Mouse (Mus musculus) forelimb bud, embryonic 11.5 days (tissue): ENCODE data around the gene Ppil3.

Source experiments
- DNase-seq: peaks from one replicate; pipeline ENCODE4 v3.0.0-alpha.2; 2012; ENCODE audit warnings: low read depth, low spot score

Gene Ppil3

DNA sequence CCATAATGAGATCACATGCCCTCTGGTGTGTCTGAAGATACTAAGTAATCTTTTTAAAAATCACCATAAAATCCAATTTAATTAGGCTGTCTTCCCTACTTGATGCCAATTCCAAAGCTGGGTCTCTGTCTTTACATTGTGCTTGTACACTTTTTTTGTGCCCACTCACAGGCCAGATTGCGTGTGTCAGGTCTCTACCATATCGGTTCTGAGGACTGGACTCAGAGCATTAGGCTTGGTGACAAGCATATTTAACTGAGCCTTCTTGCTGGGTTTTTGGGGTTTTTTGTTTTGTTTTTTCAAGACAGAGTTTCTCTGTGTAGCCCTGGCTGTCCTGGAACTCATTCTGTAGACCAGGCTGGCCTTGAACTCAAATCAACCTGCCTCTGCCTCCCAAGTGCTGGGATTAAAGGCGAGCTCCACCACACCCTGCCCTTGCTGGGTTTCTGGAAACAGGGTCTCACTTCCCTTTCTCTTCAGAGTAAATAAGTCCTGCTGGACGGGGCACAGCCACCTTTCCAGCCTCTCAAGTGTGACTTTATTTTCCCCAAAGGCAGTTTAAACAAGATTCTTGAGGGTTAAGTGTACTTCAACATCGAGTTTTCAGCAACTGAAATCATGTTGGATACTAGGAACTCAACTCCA lies 35.6 kb downstream of the Ppil3 start:
- no peak for DNase-seq

DNA sequence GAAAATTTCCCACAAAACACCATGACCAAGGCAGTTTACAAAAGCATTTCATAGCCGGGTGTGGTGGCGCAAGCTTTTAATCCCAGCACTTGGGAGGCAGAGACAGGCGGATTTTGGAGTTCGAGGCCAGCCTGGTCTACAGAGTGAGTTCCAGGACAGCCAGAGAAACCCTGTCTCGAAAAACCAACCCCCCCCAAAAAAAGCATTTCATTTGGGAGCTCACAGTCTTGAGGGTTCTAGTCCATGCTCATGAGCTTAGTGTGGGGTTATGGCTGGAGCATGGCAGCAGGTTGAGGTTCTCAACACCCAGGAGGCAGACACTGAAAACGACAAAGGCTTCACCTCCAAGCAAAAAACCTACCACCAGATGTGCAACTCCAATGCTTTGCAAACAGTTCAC lies 37.1 kb downstream of the Ppil3 start:
- no peak for DNase-seq

DNA sequence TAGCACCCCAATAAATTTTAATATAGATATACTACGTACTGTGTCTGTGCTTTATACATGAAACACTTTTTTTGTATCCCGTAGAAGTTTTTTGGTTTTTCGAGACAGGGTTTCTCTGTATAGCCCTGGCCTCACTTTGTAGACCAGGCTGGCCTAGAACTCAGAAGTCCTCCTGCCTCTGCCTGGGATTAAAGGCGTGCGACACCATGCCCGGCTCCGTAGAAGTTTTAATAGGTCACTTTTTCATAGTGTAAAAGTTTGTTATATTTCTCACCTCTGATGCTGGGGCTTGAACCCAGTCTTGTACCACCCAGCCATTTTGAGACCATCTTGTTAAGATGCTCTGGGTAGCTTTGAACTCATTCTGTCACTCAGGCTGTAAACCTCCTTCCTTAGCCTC lies 38.0 kb downstream of the Ppil3 start:
- DNase-seq, result no peak

DNA sequence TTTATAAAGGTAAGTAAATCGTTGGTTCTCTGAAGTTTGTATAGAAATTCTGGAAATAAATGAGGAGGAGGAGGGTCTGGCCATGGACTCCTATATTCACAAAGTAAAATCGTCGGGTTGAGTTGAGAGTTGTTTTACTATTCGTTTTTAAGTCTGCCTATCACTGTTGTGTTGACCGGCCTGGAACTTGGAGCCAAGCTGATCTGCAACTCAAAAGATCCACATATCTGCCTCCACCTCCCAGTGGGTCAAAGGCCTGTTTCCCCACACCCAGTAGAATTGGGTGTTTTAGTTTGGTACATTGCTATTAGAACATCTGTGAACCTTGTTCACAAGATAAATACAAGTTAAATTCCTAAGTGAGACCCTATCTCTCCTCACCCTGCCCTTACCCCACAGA lies 41.5 kb downstream of the Ppil3 start:
- no peak for DNase-seq

DNA sequence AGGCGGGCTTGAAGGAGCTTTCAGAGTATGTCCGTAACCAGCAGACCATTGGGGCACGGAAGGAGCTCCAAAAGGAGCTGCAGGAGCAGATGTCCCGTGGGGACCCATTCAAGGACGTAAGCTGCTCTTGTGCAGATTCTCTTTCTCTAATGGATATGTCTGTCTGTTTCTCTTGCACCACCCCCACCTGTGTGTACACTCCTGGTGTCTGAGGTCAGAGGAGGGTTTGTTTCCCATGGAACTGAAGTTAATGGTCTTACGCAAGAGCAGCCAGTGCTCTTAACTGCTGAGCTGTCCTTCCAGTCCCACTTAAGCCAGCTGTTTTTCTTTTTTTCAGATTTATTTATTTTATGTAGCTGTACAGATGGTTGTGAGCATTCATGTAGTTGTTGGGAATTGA lies 43.9 kb downstream of the Ppil3 start:
- DNase-seq, result no peak

DNA sequence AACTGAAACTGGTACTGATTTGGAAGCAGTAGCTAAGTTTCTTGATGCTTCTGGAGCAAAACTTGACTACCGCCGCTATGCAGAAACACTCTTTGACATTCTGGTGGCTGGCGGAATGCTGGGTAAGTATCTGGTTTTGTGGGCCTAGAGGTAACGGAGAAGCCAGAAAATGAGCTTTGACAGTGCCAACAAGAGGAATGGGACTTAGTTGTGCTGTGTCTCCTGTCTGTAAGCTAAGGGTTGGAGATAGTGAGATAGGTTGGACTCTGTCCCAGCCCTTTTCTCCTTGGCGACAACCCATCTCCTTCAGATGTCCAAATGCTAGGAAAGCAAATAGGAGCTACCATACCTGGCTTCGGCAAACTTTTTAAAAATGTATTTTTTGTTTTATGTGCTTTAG lies 47.6 kb downstream of the Ppil3 start:
- no peak for DNase-seq

DNA sequence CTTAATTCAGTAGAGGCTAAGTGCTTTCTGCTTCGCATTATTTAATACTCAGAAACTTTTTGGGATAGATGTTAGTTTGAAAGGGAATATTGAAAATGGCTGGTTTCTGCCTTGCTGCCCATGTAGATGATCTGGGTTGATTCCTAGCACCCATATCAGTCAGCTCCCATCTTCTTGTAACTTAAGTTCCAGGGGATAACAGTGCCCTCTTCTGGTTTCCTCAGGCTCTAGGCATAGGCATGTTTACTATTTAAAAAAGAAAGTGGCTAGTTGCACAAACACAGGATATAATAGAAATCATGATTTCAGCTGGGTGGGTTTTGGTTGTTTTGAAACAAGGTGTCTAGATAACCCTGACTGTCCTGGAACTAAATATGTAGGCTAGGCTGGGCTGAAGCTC lies 49.1 kb downstream of the Ppil3 start:
- DNase-seq, result no peak

DNA sequence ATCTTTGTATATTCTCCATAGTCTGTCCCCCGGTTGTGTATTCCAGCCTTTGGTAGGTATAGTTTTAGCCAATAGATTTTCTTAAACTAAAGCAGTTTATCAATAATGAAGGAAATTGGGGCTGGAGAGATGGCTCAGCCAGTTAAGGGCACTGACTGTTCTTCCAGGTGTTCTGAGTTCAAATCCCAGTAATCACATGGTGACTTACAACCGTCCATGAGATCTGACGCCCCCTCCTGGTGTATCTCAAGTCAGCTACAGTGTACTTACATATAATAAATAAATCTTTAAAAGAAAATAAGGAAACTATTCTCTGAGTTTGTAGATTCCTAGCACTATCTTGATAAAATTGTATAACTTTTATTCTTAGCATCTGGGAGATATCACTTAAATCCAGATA lies 49.9 kb downstream of the Ppil3 start:
- no peak for DNase-seq

DNA sequence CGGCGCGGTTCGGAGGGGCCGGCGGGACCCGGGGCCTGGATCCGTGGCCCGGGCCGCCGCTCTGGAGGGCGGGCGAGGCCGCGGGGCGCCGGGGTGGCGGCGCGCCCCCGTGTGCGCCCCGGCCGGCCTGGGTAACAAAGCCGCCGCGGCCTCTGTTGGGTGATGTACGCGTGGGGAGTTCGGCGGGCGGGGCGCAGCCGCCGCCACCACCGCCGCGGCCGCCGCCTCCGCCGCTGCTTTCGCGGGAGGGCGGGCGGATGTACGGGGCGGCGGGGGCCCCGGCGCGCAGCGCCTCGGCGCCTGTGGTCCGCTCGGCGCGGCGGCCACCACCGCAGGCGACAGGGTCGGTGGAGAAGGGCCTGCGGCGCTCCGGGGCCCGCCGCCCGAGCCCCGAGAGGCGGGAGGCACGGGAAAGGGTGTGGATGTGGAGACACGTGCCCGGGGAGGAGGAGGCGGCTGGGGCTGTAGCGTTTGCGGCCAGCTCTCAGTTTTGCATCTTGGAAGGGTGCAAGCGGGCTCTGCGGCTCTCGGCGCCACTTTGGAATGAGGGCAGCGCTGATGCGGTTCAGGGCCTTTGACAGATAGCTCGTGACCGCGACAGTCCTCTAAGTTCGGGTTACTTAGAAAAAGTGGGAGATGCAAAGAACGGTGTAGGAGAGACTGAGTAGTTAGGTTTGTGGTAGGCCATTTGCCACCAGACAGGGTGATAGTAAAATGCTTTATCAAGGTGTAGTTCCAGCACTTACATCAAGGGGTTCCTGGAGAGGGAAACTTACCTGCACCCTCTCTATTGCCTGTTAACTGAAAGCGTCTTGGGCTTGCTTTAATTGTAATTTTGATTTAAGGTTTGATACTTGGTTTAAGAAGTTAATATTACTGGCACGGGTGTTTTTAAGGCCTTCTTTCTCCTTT lies 51.7 kb downstream of the Ppil3 start:
- DNase-seq, result peak; percentile 28

DNA sequence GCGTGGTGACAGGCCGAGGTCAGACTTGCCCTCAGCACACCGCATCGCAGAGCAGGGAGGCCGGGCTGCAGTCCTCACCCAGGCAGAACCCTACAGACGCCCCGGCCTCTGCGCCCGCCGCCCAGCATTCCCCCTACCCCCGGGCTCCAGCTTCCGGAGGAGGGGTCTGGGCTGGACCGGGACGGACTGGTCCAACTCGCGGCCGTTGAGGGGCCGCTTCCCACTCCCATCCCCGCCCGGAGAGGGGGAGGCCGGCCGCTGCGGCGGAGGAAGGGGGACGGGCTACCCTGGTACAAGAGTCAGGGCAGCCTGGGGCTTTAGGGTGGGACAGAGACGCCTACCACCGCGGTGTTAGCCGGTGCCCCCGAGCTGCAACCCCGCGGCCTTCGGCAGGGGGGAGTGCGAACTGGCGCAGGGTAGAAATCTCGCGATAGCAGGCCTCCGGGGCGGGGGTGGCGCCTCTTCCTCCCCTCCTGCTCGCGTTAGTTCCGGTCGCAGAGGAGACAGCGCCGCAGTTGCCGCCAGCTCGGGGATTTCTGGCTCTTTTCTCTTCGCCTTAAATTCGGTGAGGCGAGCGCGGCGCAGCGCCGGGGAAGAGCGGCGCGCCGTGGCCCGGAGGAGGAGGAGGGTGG lies 52.5 kb downstream of the Ppil3 start, which contains the start of gene Bzw1:
Bzw1 (plus strand) TSS at position 247 of the 632 bp plus-strand sequence.
- DNase-seq, result peak; percentile 93

DNA sequence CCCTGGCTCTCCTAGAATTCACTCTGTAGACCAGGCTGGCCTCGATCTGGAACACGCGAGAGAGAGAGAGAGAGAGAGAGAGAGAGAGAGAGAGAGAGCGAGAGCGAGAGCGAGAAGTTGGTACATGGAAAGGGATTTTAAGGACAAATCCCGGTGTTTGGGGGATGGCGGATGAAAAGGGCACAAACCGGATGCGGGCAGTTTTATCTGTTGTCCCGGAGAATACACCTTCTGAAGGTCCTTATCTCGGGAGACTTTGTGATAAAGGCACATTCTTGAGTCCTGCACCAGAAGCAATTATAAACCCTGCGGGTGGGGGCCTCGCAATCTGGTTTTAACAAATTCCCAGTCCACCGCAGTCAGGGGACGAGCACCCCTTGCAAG lies 53.0 kb downstream of the Ppil3 start:
- DNase-seq, result peak; percentile 31

DNA sequence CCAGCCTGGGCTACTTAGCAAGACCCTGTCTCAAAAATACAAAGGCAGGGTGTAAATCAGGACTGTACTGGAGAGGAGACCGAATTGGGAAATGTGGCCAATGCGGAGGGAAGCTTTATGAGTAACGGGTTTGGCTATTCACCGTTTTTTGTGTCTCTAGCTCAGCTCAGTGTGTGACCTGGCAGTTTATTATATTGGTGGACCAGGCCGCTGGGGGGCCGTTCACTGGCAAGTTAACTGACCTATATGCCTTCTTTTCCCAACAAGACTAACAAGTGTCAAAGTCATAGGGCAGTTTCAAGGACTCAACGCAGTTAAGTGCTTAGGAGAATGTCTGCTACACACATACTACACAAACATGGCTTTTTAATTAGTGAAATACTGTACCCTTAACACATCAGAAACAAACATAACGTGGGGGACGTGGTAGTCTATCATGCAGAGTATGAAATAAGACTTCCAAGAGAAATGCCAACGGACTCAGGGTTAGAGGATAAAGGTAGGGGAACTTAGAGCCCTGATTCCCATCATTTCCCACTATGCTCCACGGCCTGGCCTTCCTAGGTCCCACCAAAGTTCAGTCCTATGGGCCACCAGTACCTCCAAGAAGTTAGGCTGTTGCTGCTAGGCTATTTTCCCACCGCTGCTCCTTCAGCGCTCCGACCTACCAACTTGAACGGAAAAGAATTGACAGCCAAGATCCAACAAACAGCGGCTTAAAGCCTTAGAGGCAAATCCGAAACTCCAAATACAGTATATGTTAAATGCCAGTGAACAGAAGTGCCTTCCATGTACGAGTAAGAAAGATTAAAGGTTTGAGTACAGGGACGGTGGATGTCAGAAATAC lies 53.6 kb downstream of the Ppil3 start:
- no peak for DNase-seq

DNA sequence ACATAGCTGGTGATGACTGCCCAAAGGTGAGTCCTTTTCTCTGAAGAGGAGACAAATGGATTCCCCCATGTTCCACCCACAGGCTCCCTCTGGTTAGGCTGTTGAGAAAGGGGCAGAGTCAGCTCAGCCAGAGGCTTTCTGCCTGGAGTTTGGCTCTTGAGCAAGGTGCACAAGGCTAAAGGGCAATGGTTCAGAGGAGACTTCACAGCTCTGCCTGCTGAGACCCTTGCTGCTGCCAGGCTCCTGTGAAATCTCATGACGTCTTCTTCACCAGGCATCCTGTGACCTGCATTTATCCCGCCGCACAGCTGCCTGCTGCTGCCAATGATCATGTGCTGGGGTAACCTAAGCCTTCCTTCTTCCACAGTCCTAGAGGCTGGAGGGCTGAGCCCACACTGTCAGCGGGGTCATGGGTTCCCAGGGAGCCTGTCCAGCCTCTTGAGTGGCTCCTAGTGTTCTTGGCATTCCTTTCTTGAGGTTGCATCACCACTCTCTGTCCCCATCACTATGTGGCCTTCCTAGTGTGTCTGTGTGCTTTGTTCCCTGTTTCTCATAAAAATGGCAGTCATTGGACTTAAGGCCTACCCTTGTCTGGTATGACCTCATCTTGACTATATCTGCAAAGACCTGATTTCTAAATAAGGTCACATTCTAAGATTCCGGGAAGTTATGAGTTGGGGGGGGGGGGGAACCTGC lies 62.6 kb downstream of the Ppil3 start:
- no peak for DNase-seq
